Mouse (Mus musculus) spleen, adult 18-20 months (tissue): ENCODE data around the gene Lrrc3.

Experiments
- DNase-seq, 2 experiments: peaks; one replicate each; pipeline ENCODE4 v3.0.0; 2022; ENCODE audit warnings: mixed read lengths in 2 of 2

The Lrrc3 gene

DNA sequence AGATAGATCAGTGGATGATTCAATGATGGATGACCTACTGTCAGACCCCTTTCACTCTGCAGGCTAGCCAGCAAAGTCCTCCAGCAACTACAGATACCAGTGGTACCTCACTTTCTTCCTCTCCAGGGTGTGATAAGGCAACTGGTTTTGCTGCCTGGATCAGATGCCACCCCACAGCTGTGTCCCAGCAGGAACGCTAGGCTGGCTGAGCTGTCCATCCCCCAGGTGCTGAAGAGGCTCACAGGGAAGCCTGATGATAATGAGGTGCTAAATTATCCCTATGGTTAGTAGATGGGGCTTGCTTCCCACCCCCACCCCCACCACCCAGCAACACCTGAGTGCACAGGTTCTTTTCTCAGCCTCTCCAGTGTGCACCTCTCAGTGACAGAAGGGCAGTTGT lies 34.8 kb downstream of the Lrrc3 start:
- DNase-seq, result no peak

DNA sequence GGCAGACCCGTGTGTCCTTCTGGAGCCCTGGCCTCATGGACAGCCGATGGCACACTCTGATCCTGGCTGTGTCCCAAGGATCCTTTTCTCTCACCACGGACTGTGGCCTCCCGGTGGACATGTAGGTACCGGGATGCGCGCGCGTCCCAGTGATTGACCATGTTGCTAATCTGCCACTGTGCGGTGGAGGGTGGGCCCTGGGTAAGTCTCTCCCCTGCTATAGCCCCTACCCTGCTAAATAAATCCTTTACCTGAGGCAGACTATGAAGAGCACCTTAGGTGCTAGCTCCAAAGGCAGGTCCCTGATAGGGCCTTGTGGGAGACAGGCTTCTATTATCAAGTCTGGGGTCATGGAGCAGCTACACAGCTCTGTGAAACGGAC lies 37.6 kb downstream of the Lrrc3 start:
- no peak for DNase-seq

DNA sequence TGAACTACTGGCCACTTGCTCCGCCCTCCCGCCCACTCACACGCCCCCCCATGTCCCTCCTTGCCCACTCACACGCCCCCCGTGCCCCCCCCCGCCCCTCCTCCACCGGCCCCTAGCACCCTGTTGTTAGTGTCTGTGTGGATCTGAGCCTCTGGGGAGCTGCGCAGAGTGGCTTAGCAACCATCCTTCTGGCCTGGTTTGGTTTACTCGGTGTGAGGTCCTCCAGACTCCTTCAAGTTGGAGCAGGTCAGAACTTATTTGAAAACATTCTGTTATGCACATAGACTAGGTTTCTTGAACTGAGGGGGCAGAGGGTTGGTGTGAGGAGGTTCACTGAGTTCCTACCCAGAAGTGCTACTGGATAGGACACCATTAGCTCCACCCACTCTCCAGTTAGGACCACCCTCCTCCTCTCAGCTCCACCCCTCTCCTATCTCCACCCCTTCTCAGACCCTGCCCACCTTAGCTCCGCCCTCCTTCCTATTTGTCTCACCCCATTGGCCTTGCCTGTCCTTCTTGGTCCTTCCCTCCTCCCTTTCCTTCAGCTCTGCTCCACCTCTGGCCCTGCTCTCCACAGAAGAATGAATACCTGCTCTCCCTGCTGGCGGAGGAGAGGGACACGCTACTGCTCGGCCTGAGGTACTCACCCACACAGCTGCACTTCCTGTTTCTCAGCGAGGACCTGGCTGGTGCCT lies 38.1 kb downstream of the Lrrc3 start:
- peak; percentile 49 to 60 for DNase-seq

DNA sequence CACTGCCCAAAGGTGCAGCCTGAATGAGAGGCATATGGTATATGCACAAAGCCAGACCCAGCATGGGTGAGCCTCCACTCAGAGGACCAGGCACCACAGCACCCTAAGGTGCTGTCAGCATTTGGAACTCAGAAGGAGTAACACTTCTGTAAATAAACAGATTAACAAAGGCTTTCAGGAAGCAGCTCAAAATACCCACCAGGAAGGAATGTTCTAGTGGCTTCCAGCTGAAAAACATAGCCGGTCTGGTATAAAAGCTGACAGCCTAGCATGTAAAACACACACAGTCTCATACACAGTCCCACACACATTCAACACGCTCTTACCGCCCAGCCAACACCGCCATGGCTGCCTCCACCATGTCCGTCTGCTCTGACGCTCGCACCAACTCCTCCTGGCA lies 40.7 kb downstream of the Lrrc3 start, which contains the start of gene Gm3285:
TSS of gene Gm3285 (plus strand) at position 301 of the 400 bp plus-strand sequence.
- no peak for DNase-seq

DNA sequence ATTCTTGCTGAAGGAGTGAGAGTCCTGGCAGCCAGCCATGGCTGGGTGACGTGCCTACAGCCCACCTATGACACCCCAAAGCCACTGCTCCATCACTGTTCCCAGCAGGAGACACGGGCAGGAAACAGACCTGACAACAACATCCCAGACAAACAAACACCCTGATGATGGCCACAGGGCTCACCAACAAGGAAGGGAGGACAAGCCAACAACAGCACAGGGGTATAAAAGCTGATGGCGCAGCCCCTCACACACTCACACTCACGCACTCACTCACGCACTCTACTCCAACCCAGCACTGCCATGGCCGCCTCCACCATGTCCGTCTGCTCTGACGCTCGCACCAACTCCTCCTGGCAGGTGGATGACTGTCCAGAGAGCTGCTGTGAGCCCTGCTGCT lies 49.8 kb downstream of the Lrrc3 start, which contains the start of gene Gm10318:
TSS of gene Gm10318 (plus strand) at position 301 of the 400 bp plus-strand sequence.
- no peak for DNase-seq
